Mouse (Mus musculus) brown adipose tissue, adult 24 weeks (tissue): Measurements from ENCODE around the gene Myo1d. TPM values are rescaled to one million over a fixed set of nuclear protein-coding genes. Genes with fewer than 3 reads are reported as not detected.
A peak's percentile ranks its signal among the peaks of the same experiment; 100 is the strongest.

Experiments used
- H3K27ac ChIP-seq: fragments of 200-500 bp; replicated peaks from 2 replicates; pipeline ENCODE4 v1.5.1; 2012; ENCODE audit warnings: low read depth, mild to moderate bottlenecking, low read length
- H3K4me1 ChIP-seq: fragments of 200-500 bp; 2 replicates; pipeline ENCODE4 v1.6.1; 2012; ENCODE audit warnings: low read length, mixed read lengths; ENCODE audit not compliant: control insufficient read depth, insufficient read depth, insufficient read length
- H3K4me3 ChIP-seq: fragments of 200-500 bp; 2 replicates; pipeline ENCODE4 v1.5.1; 2012; ENCODE audit warnings: low read depth, mild to moderate bottlenecking, low read length, moderate library complexity; ENCODE audit not compliant: insufficient read depth
- polyA plus RNA-seq: library from polyadenylated mRNA; stranded (reverse); fragments of >200 nt; gene quantifications from 2 replicates; pipeline ENCODE4 v1.2.4, GENCODE M21; 2012; ENCODE audit not compliant: missing spikeins, insufficient read depth, insufficient read length

The Myo1d gene
- polyA plus RNA-seq, 1 experiment, result 2.5 TPM

DNA sequence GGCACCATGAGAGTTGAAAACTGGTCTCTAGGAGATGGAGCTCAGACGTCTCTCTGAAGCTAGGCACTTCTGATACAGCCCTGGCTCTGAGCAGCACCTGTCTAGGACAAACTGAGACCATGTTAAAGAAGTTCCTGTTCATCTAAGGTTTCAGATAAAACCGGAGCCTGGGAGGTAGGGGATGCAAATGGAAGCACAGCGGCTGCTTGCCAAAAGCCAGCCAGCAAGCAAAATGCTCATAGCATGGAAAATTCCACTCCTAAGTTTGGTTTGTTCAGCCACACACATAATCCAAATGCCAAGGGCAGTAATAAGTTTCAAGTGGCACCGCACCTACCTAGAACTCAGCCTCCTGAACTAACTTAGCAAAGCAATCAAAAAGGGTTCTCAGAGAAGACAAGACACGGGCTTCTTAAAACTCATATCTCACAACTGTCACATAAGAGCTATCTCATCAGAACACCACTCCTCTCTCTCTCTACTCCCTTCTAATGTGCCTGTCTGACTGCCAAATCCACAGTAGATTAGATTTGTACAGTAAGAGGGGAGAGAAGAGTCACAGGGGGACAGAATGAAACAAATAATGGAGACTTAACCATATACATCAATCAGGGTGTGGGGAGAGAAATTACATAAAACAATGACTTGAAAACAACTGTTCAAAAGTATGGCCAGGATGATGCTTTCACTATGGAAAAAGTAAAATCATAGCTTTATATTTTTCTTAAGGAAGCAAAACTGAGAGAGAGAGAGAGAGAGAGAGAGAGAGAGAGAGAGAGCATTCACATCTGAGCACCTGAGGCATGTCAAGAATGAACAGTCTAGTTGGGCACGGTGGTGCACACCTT lies 13.1 kb downstream of the Myo1d start:
- Histone ChIP-seq H3K4me1 (peaks cover 17% of the 10 kb centered on the region), H3K4me3 (no peak overlapping the region), H3K27ac (no peak overlapping the region)

GRCm38 (mm10) chr11:80766068-80766467 lies 13.8 kb downstream of the Myo1d start:
- H3K4me3 ChIP-seq, result no peak overlapping the region
- H3K27ac ChIP-seq, result no peak overlapping the region
- peaks cover 13% of the 10 kb centered on the region for H3K4me1 ChIP-seq

DNA sequence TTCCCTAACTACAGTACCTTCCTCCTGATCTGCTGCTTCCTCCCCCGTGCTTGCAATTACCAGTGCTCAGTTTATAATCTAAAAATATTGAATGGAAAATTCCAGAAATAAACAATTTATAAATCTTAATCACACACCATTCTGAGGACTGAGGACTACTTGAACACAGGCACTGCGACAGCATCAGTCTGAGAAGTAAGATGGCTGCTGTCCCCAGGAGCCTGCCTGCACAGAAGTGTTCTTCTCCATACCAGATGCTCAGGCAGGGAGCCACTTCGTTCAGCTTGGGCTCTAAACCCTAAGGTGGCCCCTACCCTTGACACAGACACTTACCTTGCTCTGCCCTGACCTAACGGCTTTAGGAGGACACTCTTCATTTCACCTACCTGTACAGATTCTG lies 17.8 kb downstream of the Myo1d start:
- H3K4me3 ChIP-seq, result no peak overlapping the region
- H3K4me1 ChIP-seq, result peaks cover 7% of the 10 kb centered on the region
- H3K27ac ChIP-seq, result no peak overlapping the region

DNA sequence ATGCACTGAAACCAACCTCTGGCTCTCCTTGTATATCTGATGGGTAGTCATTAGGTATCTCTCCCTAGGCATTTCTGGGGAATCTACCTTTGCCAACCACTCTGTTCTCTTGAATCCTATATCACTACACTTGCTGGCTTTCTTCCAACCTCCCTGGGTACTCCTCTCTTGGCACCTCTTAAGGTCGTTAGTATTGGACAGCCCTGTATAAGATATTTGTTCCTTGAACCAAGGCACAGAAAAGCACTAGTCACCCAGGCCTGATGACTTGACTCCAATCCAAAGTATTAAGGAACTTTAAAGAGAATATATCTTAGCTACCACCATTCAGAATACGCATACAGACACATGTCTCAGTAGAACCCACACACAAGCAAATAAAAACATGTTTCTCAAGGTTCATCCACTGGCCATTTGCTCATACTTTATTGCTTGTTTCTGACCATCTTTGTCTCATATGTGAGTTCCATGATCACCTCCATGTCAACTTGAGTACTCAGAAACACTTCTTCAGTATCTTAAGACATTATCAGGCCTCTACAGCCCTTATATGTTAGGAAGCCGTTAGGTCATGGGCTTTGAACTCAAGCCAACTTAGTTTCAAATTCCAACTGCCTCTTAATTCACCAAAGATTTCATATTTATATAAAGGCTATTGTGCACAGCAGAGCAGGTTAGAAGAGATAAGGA lies 18.4 kb downstream of the Myo1d start:
- H3K27ac ChIP-seq, result no peak overlapping the region
- H3K4me1 ChIP-seq, result peaks cover 4% of the 10 kb centered on the region
- no peak overlapping the region for H3K4me3 ChIP-seq

DNA sequence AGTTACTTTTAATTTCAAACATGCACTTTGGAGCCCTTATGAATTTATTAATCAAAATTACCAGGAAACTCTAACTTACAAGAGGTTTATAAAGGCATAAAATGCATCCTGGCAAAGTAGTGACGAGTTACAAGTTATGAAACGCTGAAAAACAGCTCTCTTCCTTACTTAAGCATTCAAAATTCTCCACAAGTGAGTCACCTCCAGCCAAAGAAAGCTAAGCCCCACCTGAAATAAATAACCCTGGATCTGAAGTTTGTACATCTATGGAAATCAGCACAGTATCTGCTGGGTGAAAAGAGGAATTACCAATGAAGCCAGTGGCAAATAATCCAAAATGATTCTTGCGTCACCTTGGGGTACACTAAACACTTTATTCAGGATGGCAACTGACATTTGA lies 20.8 kb downstream of the Myo1d start:
- peaks cover 3% of the 10 kb centered on the region for H3K4me1 ChIP-seq
- no peak overlapping the region for H3K4me3 ChIP-seq
- H3K27ac ChIP-seq, result no peak overlapping the region

GRCm38 (mm10) chr11:80754201-80754600 lies 25.6 kb downstream of the Myo1d start:
- Histone ChIP-seq H3K27ac (no peak overlapping the region), H3K4me1 (no peaks in the 10 kb centered on the region), H3K4me3 (no peak overlapping the region)

GRCm38 (mm10) chr11:80751168-80751567 lies 28.7 kb downstream of the Myo1d start:
- Histone ChIP-seq H3K4me3 (no peak overlapping the region), H3K4me1 (peaks cover 5% of the 10 kb centered on the region; the same call in 1 of the 2 replicates), H3K27ac (no peak overlapping the region)

GRCm38 (mm10) chr11:80749187-80749586 lies 30.6 kb downstream of the Myo1d start:
- H3K4me1 ChIP-seq, result peaks cover 5% of the 10 kb centered on the region; the same call in 1 of the 2 replicates
- no peak overlapping the region for H3K27ac ChIP-seq
- H3K4me3 ChIP-seq, result no peak overlapping the region

GRCm38 (mm10) chr11:80745426-80745825 lies 34.4 kb downstream of the Myo1d start:
- Histone ChIP-seq H3K4me3 (no peak overlapping the region), H3K27ac (no peak overlapping the region), H3K4me1 (peaks cover 5% of the 10 kb centered on the region; the same call in 1 of the 2 replicates)

DNA sequence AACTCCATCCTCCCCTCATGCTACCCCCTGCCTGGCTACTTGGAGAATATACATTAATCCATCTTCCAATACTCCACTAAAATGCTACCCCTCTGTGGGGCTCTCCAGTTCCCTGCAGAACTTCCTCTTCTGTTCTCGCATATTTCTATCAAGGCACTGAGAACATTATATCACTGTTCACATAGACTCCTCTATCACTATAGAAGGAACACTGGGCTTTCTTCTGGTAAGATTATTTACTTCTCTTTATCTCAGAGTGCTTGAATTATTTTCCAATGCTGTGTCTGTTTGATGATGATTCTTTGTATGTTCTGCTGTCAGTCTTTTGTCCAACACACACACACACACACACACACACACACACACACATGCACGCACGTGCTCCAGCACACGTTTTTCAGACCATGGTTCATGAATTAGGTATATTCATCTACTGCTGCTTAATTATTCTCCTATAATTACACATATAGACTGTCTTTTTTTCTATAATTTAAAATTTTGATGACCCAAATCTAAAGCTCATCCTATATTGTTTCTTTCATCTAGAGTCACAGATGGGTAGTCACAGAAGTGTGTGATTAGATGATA lies 35.9 kb downstream of the Myo1d start:
- Histone ChIP-seq H3K27ac (no peak overlapping the region), H3K4me1 (peaks cover 5% of the 10 kb centered on the region; the same call in 1 of the 2 replicates), H3K4me3 (no peak overlapping the region)

- Histone ChIP-seq H3K4me1 (0 out of 2 replicates have a peak, but pooled peaks cover 2% of the 10 kb centered on the region), H3K4me3 (no peak overlapping the region), H3K27ac (no peak overlapping the region)
These were observed 37.4 kb downstream of the Myo1d start for GRCm38 (mm10) chr11:80742462-80742861.

DNA sequence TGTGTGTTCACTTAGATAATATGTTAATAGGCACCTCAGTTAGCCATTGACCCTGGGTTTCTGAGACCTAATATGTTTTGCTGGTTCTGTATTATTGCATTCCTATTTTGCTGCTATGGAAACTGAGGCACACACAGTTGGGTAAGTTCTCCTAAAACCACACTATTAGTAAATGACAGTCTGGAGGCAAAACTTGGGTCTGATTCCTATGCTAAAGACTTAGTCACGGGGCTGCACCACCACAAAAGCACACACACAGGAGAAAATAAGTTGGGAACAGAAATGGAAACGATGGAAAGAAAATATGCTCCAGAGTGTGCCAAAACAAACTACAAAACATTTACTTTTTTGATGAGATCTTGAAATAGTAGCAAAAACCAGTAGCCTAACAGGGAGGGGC lies 45.1 kb downstream of the Myo1d start:
- Histone ChIP-seq H3K27ac (no peak overlapping the region), H3K4me1 (no peaks in the 10 kb centered on the region), H3K4me3 (no peak overlapping the region)

- Histone ChIP-seq H3K4me3 (no peak overlapping the region), H3K27ac (peak overlapping the region; percentile 63; the same call in 1 of the 2 replicates), H3K4me1 (peaks cover 22% of the 10 kb centered on the region)
These were observed 55.1 kb downstream of the Myo1d start for GRCm38 (mm10) chr11:80724701-80725100.

DNA sequence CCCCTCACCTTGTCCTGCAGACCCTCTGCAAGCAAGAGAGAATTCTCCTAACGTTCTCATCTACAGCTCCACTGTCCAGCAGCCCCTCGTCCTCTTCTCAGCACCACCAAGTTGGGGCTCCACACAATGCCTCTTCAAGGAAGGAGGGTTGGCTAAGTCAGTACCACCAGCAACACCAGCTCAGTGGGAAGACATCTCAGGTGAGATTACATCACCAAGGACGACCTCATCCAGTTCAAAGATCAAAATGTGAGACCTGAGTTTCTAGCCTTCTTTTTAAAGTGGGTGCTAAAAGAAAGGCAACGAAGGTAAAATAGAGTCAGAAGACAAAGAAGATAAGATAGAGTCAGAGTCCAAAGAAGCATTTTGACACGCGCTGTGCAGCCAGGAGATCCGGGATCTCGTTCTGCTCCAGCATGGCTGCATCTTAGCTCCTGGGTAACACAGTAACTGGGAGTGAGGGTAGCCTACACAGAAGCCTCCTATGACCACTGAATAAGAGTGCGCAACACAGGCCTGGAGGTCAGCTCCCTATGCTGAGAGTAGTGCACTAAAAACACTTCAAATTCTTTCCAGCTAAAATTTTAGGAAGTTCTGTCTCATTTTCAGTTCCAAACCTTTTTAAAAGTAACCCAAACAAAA lies 56.3 kb downstream of the Myo1d start:
- peak overlapping the region; percentile 3; the same call in 1 of the 2 replicates for H3K27ac ChIP-seq
- no peak overlapping the region for H3K4me3 ChIP-seq
- peaks cover 22% of the 10 kb centered on the region for H3K4me1 ChIP-seq

- Histone ChIP-seq H3K4me1 (peaks cover 17% of the 10 kb centered on the region), H3K4me3 (no peak overlapping the region), H3K27ac (peak overlapping the region; percentile 34; the same call in 1 of the 2 replicates)
These were observed 60.8 kb downstream of the Myo1d start for GRCm38 (mm10) chr11:80719014-80719413.
